Mouse (Mus musculus) midbrain, embryonic 16.5 days (tissue): Measurements from ENCODE around the gene Fam20b. TPM values are rescaled to one million over a fixed set of nuclear protein-coding genes. Genes with fewer than 3 reads are reported as not detected.

ENCODE experiments used
- ATAC-seq: fragments of 200-750 bp; cut with Nextera tagmentation; 2 replicates; pipeline ENCODE4 v1.8.0; 2017; ENCODE audit warnings: moderate TSS enrichment
- H3K27ac ChIP-seq: fragments of 300-500 bp; sonication (generic); 2 replicates; pipeline ENCODE4 v1.5.1; 2014; ENCODE audit warnings: mild to moderate bottlenecking, low read length, mixed read lengths
- H3K27me3 ChIP-seq: fragments of 300-500 bp; sonication (generic); 2 replicates; pipeline ENCODE4 v1.6.1; 2014; ENCODE audit warnings: low read depth, low read length, mixed read lengths; ENCODE audit not compliant: control insufficient read depth, insufficient read depth
- H3K36me3 ChIP-seq: fragments of 300-500 bp; sonication (generic); 2 replicates; pipeline ENCODE4 v1.6.1; 2014; ENCODE audit warnings: mild to moderate bottlenecking, low read length, moderate library complexity, mixed read lengths; ENCODE audit not compliant: control insufficient read depth, insufficient read depth
- H3K4me1 ChIP-seq: fragments of 300-500 bp; sonication (generic); 2 replicates; pipeline ENCODE4 v1.6.1; 2014; ENCODE audit warnings: mild to moderate bottlenecking, low read length, mixed read lengths; ENCODE audit not compliant: control insufficient read depth, insufficient read depth
- H3K4me2 ChIP-seq: fragments of 300-500 bp; sonication (generic); 2 replicates; pipeline ENCODE4 v1.6.1; 2014; ENCODE audit warnings: mild to moderate bottlenecking, low read length, mixed read lengths
- H3K4me3 ChIP-seq: fragments of 300-500 bp; sonication (generic); 2 replicates; pipeline ENCODE4 v1.5.1; 2014; ENCODE audit warnings: low read depth, mild to moderate bottlenecking, low read length, moderate library complexity, mixed read lengths
- H3K9ac ChIP-seq: fragments of 300-500 bp; sonication (generic); 2 replicates; pipeline ENCODE4 v1.6.1; 2014; ENCODE audit warnings: low read depth, low read length, mixed read lengths
- H3K9me3 ChIP-seq: fragments of 300-500 bp; sonication (generic); replicated peaks from 2 replicates; pipeline ENCODE4 v1.6.1; 2014; ENCODE audit warnings: mild to moderate bottlenecking, low read length, mixed read lengths; ENCODE audit not compliant: control insufficient read depth, poor library complexity, severe bottlenecking
- WGBS: fragments of 180-500 bp; shearing (Covaris S2); extraction: QIAGEN DNeasy Blood & Tissue Kit; methylation state at CpG from one replicate; pipeline ENCODE4 v1.1.7; 2014; 5-methylcytosine and 5-hydroxymethylcytosine counted together
- polyA plus RNA-seq: library from polyadenylated mRNA; unstranded; fragments of >200 nt; fragmentation: Nextera tagmentation; extraction: Ambion mirVana; gene quantifications from 2 replicates; pipeline ENCODE4 v1.2.1, GENCODE M21; 2015

Gene Fam20b
- polyA plus RNA-seq, 1 experiment from 2014 or later, result 34.4 TPM

DNA sequence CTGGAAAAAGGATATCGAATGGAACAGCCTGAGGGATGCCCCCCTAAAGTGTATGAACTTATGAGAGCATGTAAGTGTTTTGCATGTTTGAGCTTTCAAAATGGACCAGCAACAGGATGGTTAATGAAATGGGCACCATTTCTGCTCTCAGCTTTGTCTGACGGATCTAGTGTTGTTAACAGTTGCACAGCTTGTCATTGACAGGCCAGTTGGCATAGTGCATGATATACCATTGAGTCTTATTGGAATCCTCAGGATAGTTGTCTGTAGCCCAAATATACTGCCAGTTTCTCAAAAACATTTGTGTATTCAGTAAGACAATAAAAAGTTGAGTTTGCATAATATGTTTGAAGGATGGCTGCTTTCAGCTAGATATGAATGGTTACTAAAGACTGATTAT lies 83.7 kb downstream of the Fam20b start:
- Histone ChIP-seq H3K9me3 (no peaks in the 10 kb centered on the region), H3K36me3 (peaks cover 14% of the 10 kb centered on the region), H3K4me3 (no peak overlapping the region), H3K4me1 (no peaks in the 10 kb centered on the region), H3K4me2 (no peak overlapping the region), H3K27me3 (no peaks in the 10 kb centered on the region), H3K27ac (no peak overlapping the region), H3K9ac (no peak overlapping the region)
- 89% methylated on average over 2 of the region's 2 CpGs for WGBS
- ATAC-seq, result no peak

DNA sequence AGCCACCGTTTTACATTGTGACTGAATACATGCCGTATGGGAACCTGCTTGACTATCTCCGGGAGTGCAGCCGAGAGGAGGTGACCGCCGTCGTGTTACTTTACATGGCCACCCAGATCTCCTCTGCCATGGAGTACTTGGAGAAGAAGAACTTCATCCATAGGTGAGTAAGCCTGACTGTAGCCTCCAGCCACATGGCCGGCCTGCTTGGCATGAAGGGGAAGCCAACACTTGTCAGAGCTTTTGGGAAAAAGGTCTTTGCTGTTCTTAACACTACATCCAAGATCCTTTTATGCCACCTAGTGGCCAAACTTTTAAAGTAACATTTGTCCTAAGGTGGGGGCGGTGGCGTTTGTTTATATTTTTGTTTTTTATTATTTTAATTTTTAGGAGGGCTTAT lies 85.8 kb downstream of the Fam20b start:
- H3K27me3 ChIP-seq, result no peaks in the 10 kb centered on the region
- ATAC-seq, result peak; percentile 46; the same call in 1 of the 2 replicates
- H3K4me3 ChIP-seq, result no peak overlapping the region
- no peak overlapping the region for H3K4me2 ChIP-seq
- WGBS, result 78% methylated on average over 10 of the region's 10 CpGs
- no peak overlapping the region for H3K27ac ChIP-seq
- peaks cover 19% of the 10 kb centered on the region for H3K36me3 ChIP-seq
- H3K9ac ChIP-seq, result no peak overlapping the region
- H3K9me3 ChIP-seq, result no peaks in the 10 kb centered on the region
- H3K4me1 ChIP-seq, result no peaks in the 10 kb centered on the region

DNA sequence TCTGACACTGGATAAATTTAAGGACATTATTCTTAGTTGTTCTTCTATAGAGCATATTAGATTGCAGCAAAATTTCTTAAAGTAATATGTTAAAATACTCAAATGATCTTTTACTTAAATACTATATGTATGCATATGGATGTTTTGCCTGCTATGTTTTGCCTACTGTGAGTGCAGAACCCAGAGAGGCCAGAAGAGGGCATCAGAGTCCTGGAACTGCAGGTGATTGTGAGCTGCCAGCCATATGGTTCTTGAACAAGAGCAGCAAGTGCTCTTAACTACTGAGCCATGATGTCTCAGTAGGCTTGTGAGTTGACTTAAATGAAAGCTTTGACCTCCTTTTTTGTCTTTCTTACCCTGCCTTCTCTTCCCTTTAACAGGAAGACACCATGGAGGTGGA lies 87.9 kb downstream of the Fam20b start:
- Histone ChIP-seq H3K9ac (no peak overlapping the region), H3K27me3 (no peaks in the 10 kb centered on the region), H3K36me3 (peaks cover 15% of the 10 kb centered on the region), H3K4me1 (no peaks in the 10 kb centered on the region), H3K9me3 (no peaks in the 10 kb centered on the region), H3K4me2 (no peak overlapping the region), H3K27ac (no peak overlapping the region), H3K4me3 (no peak overlapping the region)
- ATAC-seq, result no peak

DNA sequence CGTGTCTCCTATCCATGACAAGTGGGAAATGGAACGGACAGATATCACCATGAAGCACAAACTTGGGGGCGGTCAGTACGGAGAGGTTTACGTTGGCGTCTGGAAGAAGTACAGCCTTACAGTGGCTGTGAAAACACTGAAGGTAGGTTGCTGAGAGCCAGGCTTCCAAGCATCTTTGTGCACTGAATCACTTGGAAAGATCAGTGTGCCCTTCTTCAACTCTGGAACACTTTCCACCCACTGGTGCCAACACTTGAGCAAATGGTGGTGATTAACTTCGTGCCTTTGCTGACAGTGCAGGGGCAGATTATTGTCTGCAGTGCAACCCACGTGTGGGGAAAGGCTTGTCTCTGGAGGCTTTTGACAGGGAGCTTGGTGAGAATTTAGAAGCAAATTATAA lies 88.9 kb downstream of the Fam20b start:
- WGBS, result 96% methylated on average over 8 of the region's 8 CpGs
- Histone ChIP-seq H3K27me3 (no peaks in the 10 kb centered on the region), H3K27ac (no peak overlapping the region), H3K4me1 (no peaks in the 10 kb centered on the region), H3K9ac (no peak overlapping the region), H3K36me3 (peaks cover 15% of the 10 kb centered on the region), H3K9me3 (no peaks in the 10 kb centered on the region), H3K4me2 (no peak overlapping the region), H3K4me3 (no peak overlapping the region)
- ATAC-seq, result no peak

Other genes with a start within 250 kb of the Fam20b start
- 9.9 and 10.1 TPM in 2 replicates for gene Soat1, start 244.8 kb downstream of the Fam20b start, polyA plus RNA-seq
- gene Gm10031, start 195.1 kb downstream of the Fam20b start, polyA plus RNA-seq, result 0.48 and 0.75 TPM in 2 replicates
- 6.7 and 7.0 TPM in 2 replicates for gene Abl2, start 160.3 kb downstream of the Fam20b start, polyA plus RNA-seq
- 2.9 and 3.1 TPM in 2 replicates for gene Tor3a, start 44.7 kb downstream of the Fam20b start, polyA plus RNA-seq
- 0.44 and 0.86 TPM in 2 replicates for gene Angptl1, start 119.5 kb upstream of the Fam20b start, polyA plus RNA-seq
- gene Ralgps2, start 220.5 kb upstream of the Fam20b start, polyA plus RNA-seq, result 78.1 and 99.7 TPM in 2 replicates